Mouse (Mus musculus): ENCODE measurements around the gene Kif5c. TPM values are rescaled to one million over a fixed set of nuclear protein-coding genes. Genes with fewer than 3 reads are reported as not detected.
A peak's percentile ranks its signal among the peaks of the same experiment; 100 is the strongest.

Gene Kif5c
- total RNA-seq, 2 experiments from 2014 or later, result 532 to 560 TPM

DNA sequence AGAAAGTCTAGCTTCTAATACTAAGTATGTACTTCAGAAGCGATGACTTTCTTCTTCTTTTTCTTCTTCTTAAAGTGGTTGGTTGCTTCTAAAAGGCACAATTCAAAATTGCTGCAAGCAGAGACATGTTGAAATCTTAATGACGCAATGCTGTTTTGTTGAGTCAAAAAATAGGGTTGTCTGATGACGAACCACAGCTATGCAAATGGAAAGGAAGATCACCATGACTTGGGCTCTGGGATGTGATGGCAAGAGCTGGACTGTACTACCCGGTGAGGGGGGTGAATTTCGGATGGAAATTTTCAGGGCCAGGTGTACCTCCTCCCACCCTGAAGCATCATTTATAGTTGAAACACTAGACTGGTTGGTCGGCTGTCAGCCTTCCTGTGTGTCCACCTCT is 190.4 kb downstream of the Kif5c start:
- intact Hi-C loops (cut with DNase I), result no loop called here
- DNase-seq (ENCODE audit: low spot score in 2 of 2), result no peak

DNA sequence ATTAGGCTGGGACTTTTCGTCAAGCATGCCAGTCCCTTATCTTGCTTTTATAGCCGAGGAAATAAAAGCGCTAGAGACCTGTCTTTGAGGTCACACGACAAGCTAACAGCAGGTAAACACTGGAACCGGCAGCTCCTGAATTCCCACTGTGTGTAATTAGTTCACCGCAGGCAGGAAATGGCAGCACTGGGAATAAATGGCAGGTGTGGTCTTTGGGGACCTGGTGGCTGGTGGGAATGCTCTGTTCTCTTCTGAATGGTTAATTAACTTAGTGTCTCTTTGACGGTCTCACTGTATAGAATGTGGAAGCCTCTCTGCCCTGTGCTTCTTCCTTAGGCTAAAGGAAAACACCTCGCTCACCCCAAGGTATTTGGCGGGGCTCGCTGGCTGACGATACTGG is 192.3 kb downstream of the Kif5c start:
- DNase-seq (ENCODE audit: low spot score in 2 of 2), result no peak
- intact Hi-C loops (cut with DNase I), result no loop called here

- intact Hi-C loops (cut with DNase I), result no loop called here
- DNase-seq (ENCODE audit: low spot score in 2 of 2), result no peak
Measured at GRCm38 (mm10) chr2:49811871-49812363, 192.8 kb downstream of the Kif5c start.

DNA sequence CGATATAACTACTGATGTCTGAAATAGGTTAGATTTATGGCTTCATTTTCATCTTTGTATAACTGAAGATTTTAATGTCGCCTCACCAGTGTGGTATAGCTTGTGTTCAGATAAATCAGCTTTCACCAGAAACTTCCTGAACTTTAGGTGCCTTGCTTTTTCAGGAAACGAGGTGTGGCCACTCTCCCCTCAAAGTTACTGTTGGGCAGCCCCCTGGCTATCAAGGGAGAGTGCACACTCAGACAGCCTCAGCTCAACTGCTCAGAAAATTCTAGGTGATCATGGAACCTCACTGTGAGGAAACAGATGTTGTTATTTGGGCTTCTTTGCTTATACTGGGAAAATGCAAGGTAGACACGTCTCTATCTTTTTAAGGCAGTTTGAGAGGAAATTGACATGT is 194.1 kb downstream of the Kif5c start:
- no peak for DNase-seq (ENCODE audit: low spot score in 2 of 2)
- intact Hi-C loops (cut with DNase I), result no loop called here

DNA sequence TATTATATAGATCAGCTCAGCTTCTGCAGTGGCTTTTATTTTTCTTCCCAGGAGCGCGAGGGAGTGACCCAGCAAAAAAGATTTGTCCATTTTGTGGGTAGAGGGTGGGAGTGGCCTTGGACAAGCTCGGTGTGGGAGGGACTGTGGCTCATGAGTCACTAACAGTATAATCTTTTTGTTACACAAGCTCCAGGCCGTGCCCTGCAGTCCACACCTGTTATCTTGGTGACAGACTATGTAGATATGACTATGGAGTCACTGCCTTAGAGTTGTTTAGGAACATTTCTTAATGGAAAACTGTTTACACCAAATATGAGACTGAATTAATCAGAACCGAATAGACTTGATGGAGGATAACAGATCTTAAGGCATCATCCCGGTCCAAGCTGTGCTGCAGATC is 194.9 kb downstream of the Kif5c start:
- intact Hi-C loops (cut with DNase I), result no loop called here
- no peak for DNase-seq (ENCODE audit: low spot score in 2 of 2)

- DNase-seq (ENCODE audit: low spot score in 2 of 2), result no peak
- intact Hi-C loops (cut with DNase I), result no loop called here
Measured at GRCm38 (mm10) chr2:49815696-49816320, 196.7 kb downstream of the Kif5c start.

DNA sequence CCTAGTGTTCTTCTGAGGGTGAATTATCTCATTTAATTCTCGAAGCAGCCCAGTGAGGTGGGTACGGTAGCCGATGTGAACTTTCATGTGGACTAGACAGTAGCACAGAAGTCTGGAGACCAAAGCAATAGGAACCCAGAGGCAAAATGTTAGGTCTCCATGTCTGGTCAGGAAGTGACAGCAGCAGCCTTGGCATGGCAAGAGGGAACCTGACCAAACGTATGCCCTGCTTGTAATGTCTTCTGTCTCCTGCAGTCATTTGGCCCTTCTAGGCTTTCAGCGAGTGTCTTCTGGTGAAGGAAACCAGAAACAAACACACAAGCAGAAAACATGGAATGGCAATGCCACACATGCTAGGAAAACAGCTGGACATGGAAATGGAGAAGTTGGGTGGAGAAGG is 197.5 kb downstream of the Kif5c start:
- no peak for DNase-seq (ENCODE audit: low spot score in 2 of 2)
- intact Hi-C loops (cut with DNase I), result no loop called here

DNA sequence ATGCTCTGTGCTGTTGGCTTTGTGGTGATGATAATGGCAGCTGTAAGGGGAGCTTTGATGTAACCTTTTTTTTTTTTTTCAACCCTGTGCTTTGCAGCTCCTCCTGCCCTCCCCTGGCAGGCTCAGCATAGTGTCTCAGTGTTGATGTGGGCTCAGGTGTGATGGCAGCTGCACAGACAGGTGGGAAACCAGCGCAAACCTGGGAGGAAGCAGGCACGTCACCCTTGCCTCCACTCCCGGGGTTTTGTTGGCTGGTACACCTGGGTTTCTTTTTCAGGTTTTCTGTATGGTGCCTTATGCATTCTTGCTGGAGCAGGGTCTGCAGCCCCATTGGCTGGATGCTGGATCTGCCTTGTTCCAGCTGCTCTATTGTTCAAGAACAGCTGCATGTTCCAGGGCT is 198.1 kb downstream of the Kif5c start:
- no peak for DNase-seq (ENCODE audit: low spot score in 2 of 2)
- intact Hi-C loops (cut with DNase I), result no loop called here

DNA sequence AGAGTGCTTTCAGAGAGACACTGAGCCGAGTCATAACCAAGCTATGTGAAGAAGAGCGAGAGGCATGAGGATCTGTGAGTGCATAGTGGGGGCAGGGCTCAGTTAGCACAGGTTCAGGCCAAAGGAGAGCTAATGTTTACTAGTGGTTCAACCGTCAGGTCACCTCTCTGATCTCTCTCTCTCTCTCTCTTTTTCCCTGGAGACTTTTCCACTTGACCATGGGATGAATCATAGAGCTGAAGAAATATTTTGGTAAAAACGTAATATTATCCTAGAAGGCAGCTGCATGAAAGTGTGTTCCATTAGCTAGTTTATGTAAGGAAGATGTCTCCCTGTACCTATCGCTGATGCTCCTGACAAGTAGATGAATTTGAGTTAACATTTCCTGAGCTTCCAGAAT is 199.0 kb downstream of the Kif5c start:
- intact Hi-C loops (cut with DNase I), result no loop called here
- no peak for DNase-seq (ENCODE audit: low spot score in 2 of 2)

GRCm38 (mm10) chr2:49822312-49822711 is 203.2 kb downstream of the Kif5c start:
- intact Hi-C loops (cut with DNase I), result no loop called here
- peak; percentile 41 to 45 for DNase-seq (ENCODE audit: low spot score in 2 of 2)

Other genes starting within 250 kb of the Kif5c start
- gene Epc2, start 167.8 kb upstream of the Kif5c start, total RNA-seq (2021), result 10 to 100 TPM; 43.0 to 46.9 TPM
- gene Lypd6b, start 168.4 kb downstream of the Kif5c start, total RNA-seq (2021), result 10 to 100 TPM; 10.7 to 10.9 TPM